Mouse (Mus musculus) lung, postnatal 0 days (tissue): Measurements from ENCODE around the gene Gm13290.
"Not testable (repeated sequence)": the region's sequence is repeated elsewhere in the genome, so short reads cannot be mapped to it uniquely, and the experiment has no call there.

Experiments
- CTCF ChIP-seq: IDR thresholded peaks from 2 replicates; pipeline ENCODE4 v1.5.1; 2016; ENCODE audit warnings: antibody characterized with exemption, mild to moderate bottlenecking
- EP300 ChIP-seq: IDR thresholded peaks from 2 replicates; pipeline ENCODE4 v1.6.1; 2016; ENCODE audit warnings: antibody characterized with exemption, mild to moderate bottlenecking, control low read depth

DNA sequence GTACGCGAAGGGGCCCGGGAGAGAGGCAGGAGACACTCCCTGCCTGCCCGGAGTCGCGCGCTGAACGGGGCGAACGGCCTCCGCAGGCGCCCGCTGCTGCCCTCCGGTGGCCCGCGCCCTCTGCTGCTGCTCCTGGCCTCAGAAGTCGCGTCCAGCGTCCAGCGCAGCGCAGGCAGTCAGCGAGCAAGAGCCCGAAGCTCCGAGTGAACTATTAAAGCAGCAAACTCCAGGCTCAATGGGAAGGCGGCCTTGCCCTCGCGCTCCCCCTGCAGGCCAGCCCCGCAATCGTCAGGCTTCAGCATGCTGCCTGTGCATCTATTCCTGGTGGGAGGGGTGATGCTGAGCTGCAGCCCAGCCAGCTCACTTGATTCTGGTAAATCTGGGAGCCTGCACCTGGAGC, 29.3 kb downstream of the Gm13290 start, which contains the start of gene Gm13287:
- not testable (repeated sequence) for TF ChIP-seq EP300, CTCF
